Mouse (Mus musculus): ENCODE data around the gene Glb1. TPM values are rescaled to one million over a fixed set of nuclear protein-coding genes. Genes with fewer than 3 reads are reported as not detected.

Gene Glb1
- polyA plus RNA-seq, 1 experiment from 2014 or later, result 32.2 TPM

- Histone ChIP-seq H3K4me3 (no peak overlapping the region), H3K4me2 (replicated peaks) (no peak overlapping the region), H3K9me3 (no peaks in the 10 kb centered on the region), H3K27me3 (no peaks in the 10 kb centered on the region), H3K36me3 (no peaks in the 10 kb centered on the region), H3K9ac (no peak overlapping the region), H3K27ac (no peak overlapping the region), H3K4me1 (0 out of 2 replicates have a peak, but pooled peaks cover 3% of the 10 kb centered on the region)
- WGBS, result 80% methylated on average over 23 of the region's 23 CpGs
- ATAC-seq (ENCODE audit: low FRiP score, low read depth), result no peak
Observed at GRCm38 (mm10) chr9:114487481-114488258, 86.8 kb downstream of the Glb1 start.

GRCm38 (mm10) chr9:114496469-114496868 is 95.6 kb downstream of the Glb1 start:
- H3K9me3 ChIP-seq, result 0 out of 2 replicates have a peak, but pooled peaks cover 4% of the 10 kb centered on the region
- H3K4me2 ChIP-seq (replicated peaks), result no peak overlapping the region
- 77% methylated on average over 7 of the region's 7 CpGs for WGBS
- H3K9ac ChIP-seq, result no peak overlapping the region
- H3K36me3 ChIP-seq, result no peaks in the 10 kb centered on the region
- H3K4me1 ChIP-seq, result 0 out of 2 replicates have a peak, but pooled peaks cover 4% of the 10 kb centered on the region
- no peaks in the 10 kb centered on the region for H3K27me3 ChIP-seq
- no peak overlapping the region for H3K27ac ChIP-seq
- H3K4me3 ChIP-seq, result no peak overlapping the region
- no peak for ATAC-seq (ENCODE audit: low FRiP score, low read depth)

- ATAC-seq (ENCODE audit: low FRiP score, low read depth), result peak; percentile 62; the same call in 1 of the 2 replicates
- H3K27ac ChIP-seq, result no peak overlapping the region
- 9% methylated on average over 11 of the region's 11 CpGs for WGBS
- H3K4me3 ChIP-seq, result peak overlapping the region; percentile 14; the same call in 1 of the 2 replicates
- H3K36me3 ChIP-seq, result no peaks in the 10 kb centered on the region
- H3K4me1 ChIP-seq, result 0 out of 2 replicates have a peak, but pooled peaks cover 4% of the 10 kb centered on the region
- peak overlapping the region; percentile 56 for H3K4me2 ChIP-seq (replicated peaks)
- H3K27me3 ChIP-seq, result no peaks in the 10 kb centered on the region
- H3K9me3 ChIP-seq, result 0 out of 2 replicates have a peak, but pooled peaks cover 4% of the 10 kb centered on the region
- H3K9ac ChIP-seq, result peak overlapping the region; percentile 50; the same call in 1 of the 2 replicates
Observed at GRCm38 (mm10) chr9:114498218-114498617, 97.3 kb downstream of the Glb1 start.

- no peak overlapping the region for H3K9ac ChIP-seq
Observed at GRCm38 (mm10) chr9:114499783-114500515, 99.1 kb downstream of the Glb1 start.

GRCm38 (mm10) chr9:114501111-114501510 is 100.2 kb downstream of the Glb1 start:
- Histone ChIP-seq H3K4me1 (0 out of 2 replicates have a peak, but pooled peaks cover 4% of the 10 kb centered on the region), H3K36me3 (no peaks in the 10 kb centered on the region), H3K4me3 (no peak overlapping the region), H3K4me2 (replicated peaks) (no peak overlapping the region), H3K27ac (no peak overlapping the region), H3K27me3 (no peaks in the 10 kb centered on the region), H3K9ac (no peak overlapping the region), H3K9me3 (0 out of 2 replicates have a peak, but pooled peaks cover 4% of the 10 kb centered on the region)
- ATAC-seq (ENCODE audit: low FRiP score, low read depth), result no peak
- 95% methylated on average over 7 of the region's 7 CpGs for WGBS

More at GRCm38 (mm10) chr9:114499783-114500515, 99.1 kb downstream of the Glb1 start:
- H3K4me1 ChIP-seq, result 0 out of 2 replicates have a peak, but pooled peaks cover 4% of the 10 kb centered on the region
- H3K36me3 ChIP-seq, result no peaks in the 10 kb centered on the region
- ATAC-seq (ENCODE audit: low FRiP score, low read depth), result no peak
- no peak overlapping the region for H3K27ac ChIP-seq
- no peaks in the 10 kb centered on the region for H3K27me3 ChIP-seq
- 20% methylated on average over 15 of the region's 15 CpGs for WGBS
- H3K9me3 ChIP-seq, result 0 out of 2 replicates have a peak, but pooled peaks cover 4% of the 10 kb centered on the region
- no peak overlapping the region for H3K4me3 ChIP-seq
- no peak overlapping the region for H3K4me2 ChIP-seq (replicated peaks)

GRCm38 (mm10) chr9:114501913-114502312 is 101.0 kb downstream of the Glb1 start:
- Histone ChIP-seq H3K36me3 (no peaks in the 10 kb centered on the region), H3K9ac (no peak overlapping the region), H3K4me3 (no peak overlapping the region), H3K4me1 (0 out of 2 replicates have a peak, but pooled peaks cover 4% of the 10 kb centered on the region), H3K27ac (no peak overlapping the region), H3K27me3 (no peaks in the 10 kb centered on the region), H3K9me3 (0 out of 2 replicates have a peak, but pooled peaks cover 4% of the 10 kb centered on the region), H3K4me2 (replicated peaks) (no peak overlapping the region)
- no peak for ATAC-seq (ENCODE audit: low FRiP score, low read depth)
- 96% methylated on average over 11 of the region's 11 CpGs for WGBS

GRCm38 (mm10) chr9:114502711-114503427 is 102.0 kb downstream of the Glb1 start:
- no peaks in the 10 kb centered on the region for H3K27me3 ChIP-seq
- H3K27ac ChIP-seq, result no peak overlapping the region
- H3K4me3 ChIP-seq, result no peak overlapping the region
- WGBS, result 63% methylated on average over 15 of the region's 15 CpGs
- no peak overlapping the region for H3K9ac ChIP-seq
- 0 out of 2 replicates have a peak, but pooled peaks cover 4% of the 10 kb centered on the region for H3K9me3 ChIP-seq
- no peak for ATAC-seq (ENCODE audit: low FRiP score, low read depth)
- H3K4me1 ChIP-seq, result 0 out of 2 replicates have a peak, but pooled peaks cover 4% of the 10 kb centered on the region
- H3K4me2 ChIP-seq (replicated peaks), result no peak overlapping the region
- H3K36me3 ChIP-seq, result no peaks in the 10 kb centered on the region

GRCm38 (mm10) chr9:114504816-114505215 is 103.9 kb downstream of the Glb1 start, which contains the start of gene Ccr4:
Gene Ccr4 (minus strand): TSS chr9:114504916.
- Histone ChIP-seq H3K4me3 (no peak within 1 kb of the TSS), H3K4me1 (no peaks in the 10 kb centered on the region), H3K27ac (no peak within 1 kb of the TSS), H3K27me3 (no peaks in the 10 kb centered on the region), H3K36me3 (0 out of 2 replicates have a peak, but pooled peaks cover 9% of the 10 kb centered on the region), H3K9ac (no peak within 1 kb of the TSS), H3K4me2 (replicated peaks) (no peak within 1 kb of the TSS), H3K9me3 (0 out of 2 replicates have a peak, but pooled peaks cover 4% of the 10 kb centered on the region)
- WGBS, result 80% methylated on average over 9 of the region's 9 CpGs
- ATAC-seq (ENCODE audit: low FRiP score, low read depth), result no peak

GRCm38 (mm10) chr9:114506564-114506963 is 105.7 kb downstream of the Glb1 start:
- H3K9me3 ChIP-seq, result 0 out of 2 replicates have a peak, but pooled peaks cover 8% of the 10 kb centered on the region
- no peaks in the 10 kb centered on the region for H3K27me3 ChIP-seq
- H3K36me3 ChIP-seq, result peaks cover 17% of the 10 kb centered on the region
- H3K9ac ChIP-seq, result no peak overlapping the region
- no peak overlapping the region for H3K27ac ChIP-seq
- H3K4me1 ChIP-seq, result no peaks in the 10 kb centered on the region
- no peak overlapping the region for H3K4me3 ChIP-seq
- no peak for ATAC-seq (ENCODE audit: low FRiP score, low read depth)
- WGBS, result 84% methylated on average over 4 of the region's 4 CpGs
- no peak overlapping the region for H3K4me2 ChIP-seq (replicated peaks)

GRCm38 (mm10) chr9:114507421-114507820 is 106.5 kb downstream of the Glb1 start:
- no peak overlapping the region for H3K27ac ChIP-seq
- H3K27me3 ChIP-seq, result no peaks in the 10 kb centered on the region
- 90% methylated on average over 9 of the region's 9 CpGs for WGBS
- ATAC-seq (ENCODE audit: low FRiP score, low read depth), result no peak
- no peak overlapping the region for H3K9ac ChIP-seq
- H3K4me1 ChIP-seq, result no peaks in the 10 kb centered on the region
- H3K4me3 ChIP-seq, result no peak overlapping the region
- peaks cover 24% of the 10 kb centered on the region for H3K36me3 ChIP-seq
- H3K9me3 ChIP-seq, result peaks cover 12% of the 10 kb centered on the region
- H3K4me2 ChIP-seq (replicated peaks), result no peak overlapping the region

- no peak overlapping the region for H3K4me2 ChIP-seq (replicated peaks)
- H3K4me3 ChIP-seq, result no peak overlapping the region
- no peak for ATAC-seq (ENCODE audit: low FRiP score, low read depth)
- peaks cover 46% of the 10 kb centered on the region for H3K36me3 ChIP-seq
- H3K9ac ChIP-seq, result no peak overlapping the region
- no peaks in the 10 kb centered on the region for H3K27me3 ChIP-seq
- WGBS, result 91% methylated on average over 9 of the region's 9 CpGs
- no peaks in the 10 kb centered on the region for H3K4me1 ChIP-seq
- H3K27ac ChIP-seq, result no peak overlapping the region
- H3K9me3 ChIP-seq, result peaks cover 29% of the 10 kb centered on the region
Observed at GRCm38 (mm10) chr9:114509785-114510184, 108.9 kb downstream of the Glb1 start.
